Mouse (Mus musculus): ENCODE data around the gene Eef1e1.

- TF ChIP-seq CTCF (IDR thresholded peaks at IDR 0.05): no peak
- no peak for TF ChIP-seq EP300 (IDR thresholded peaks at IDR 0.05)
Observed at GRCm38 (mm10) chr13:38623296-38623695, 35.6 kb downstream of the Eef1e1 start.

All from lung, postnatal 0 days (tissue).